Mouse (Mus musculus) embryo, embryonic 11 days (tissue): ENCODE measurements around the gene Zfp385a.

Experiments
- DNase-seq: peaks from one replicate; pipeline ENCODE4 v3.0.0-alpha.2; 2015

Gene Zfp385a

DNA sequence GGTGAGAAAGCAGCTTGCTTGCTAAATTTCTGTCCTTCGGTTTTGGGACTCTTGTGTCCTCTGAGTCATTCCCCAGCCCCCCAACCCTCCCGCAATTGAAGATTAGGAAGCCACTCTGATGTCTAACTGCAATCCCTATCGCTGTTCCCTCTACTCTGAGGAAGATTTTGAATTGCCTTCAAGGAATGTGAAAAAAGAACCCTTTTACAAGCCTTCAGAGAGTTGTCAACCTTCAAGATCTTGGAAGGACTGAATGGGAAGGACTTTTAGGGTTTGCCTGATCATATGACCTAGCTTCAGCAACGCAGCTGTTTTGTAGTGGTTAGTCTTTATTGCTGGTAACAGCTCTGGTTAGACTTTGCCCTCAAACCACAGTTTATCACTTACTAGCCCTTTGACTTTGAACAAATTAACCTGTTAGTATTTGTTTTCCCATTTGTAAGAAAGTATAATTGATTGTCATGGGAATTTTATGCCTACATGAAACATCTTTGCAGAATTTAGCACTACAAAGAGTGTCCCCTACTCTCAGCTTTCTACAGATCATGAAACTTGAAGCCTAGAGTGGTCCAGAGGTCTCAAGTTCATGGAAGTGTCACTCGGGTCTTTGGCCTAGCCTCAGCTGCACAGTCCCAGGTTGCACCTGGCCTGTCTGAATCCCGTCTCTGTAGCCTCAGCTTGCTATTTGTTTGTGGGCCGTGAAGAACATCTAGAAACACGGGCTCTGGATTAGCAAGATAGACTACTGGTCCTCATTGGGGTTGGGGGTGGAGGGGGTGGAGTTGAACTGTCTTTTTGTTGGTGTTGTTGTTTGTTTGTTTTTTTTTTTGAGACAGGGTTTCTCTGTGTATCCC is 33.9 kb downstream of the Zfp385a start:
- DNase-seq = peak; percentile 46

DNA sequence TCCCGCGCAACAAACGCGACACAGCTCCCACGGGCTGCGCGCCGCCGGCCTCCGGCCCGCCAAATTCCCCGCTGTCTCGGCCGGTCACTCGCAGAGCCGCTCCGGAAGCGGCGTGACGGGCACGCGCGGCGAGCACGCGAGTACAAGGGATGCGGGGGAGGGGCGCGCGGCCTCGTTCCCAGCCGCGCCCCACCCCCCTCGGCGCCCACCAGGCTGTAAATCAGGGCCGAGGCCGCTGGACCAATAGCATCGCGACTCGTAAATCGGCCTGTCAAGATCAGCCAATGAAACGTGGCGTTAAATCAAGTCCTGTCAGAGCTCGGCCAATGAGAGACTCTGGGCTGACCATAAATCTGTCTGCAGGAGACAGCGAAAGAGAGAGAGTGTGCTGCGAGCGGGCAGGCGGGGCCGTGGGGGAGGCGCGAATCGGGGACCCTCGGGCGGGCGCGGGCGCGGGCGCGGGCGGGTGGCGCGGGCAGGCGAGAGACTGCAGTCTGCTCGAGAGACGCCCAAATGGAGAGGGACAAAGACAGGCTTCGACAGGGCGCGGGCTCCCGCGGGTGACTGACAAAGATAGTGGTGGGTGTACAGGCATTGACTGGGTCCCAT is 34.7 kb downstream of the Zfp385a start:
- DNase-seq = peak; percentile 99

GRCm38 (mm10) chr15:103304616-103304969 is 35.3 kb downstream of the Zfp385a start:
- DNase-seq = no peak

DNA sequence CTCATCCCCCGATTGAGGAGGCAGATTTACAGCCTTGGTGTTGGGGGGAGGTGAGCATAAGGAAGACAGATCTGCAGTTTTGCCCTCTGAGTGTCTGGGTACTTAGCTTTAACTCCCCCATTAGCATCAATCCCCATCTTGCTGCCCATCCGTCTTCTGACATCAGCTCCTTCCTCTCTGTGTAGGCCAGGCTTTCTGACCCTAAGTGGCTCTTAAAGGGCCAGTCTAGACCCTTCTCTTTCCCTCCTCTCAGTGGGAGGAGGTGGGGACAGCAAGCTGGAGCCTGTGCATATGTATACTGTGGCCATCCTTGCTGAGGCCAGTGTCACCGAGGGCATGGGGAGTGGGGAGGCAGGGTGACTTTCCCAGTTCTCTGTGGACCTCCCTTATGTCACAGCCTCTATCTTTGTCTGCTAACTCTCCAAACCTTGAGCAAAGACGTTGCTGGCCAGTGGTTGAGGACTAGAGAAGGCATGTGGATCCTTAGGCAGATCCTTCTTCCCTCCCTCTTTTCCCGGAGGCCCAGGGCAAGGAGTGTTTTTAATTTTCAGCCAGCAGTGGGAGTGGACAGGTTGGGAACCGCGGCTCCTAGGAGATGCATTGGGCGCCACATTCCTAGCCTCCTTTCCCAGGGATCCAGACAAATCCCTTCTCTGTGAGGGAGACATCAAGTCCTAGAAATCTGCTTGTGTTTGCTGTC is 35.8 kb downstream of the Zfp385a start:
- peak; percentile 63 for DNase-seq

DNA sequence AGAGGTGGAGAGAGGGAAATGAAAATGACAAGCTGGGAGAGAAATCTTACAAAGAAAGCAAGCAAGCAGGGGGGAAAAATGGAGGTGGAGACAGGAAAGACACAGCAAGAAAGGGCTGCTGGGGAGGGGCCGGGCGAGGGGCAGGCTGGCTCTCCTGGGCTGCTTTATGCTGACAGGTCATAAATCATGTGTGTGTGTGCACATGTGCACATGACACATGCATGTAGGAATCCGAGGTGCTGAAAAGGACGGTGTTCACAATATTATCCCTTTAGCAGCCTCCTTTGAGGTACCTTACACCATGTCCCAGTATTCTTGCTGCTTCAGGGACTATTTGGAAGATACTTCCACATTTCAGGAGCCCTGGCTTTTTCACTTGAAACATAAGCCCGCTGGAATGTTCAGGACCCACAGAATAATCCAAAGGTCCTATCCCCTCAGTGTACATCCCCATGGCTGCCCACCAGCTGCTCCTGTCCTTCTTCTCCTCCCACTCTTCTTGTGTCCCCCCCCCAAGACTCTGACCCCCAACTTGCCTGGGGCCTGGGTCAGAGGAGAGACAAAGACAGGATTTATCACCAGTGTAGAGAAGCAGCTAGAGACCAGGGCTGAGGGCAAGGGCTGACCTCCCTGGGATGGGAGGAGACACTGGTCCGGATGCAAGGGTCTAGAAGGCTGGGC is 37.4 kb downstream of the Zfp385a start:
- peak; percentile 83 for DNase-seq

GRCm38 (mm10) chr15:103301547-103302340 is 38.1 kb downstream of the Zfp385a start:
- DNase-seq = peak; percentile 63

- peak; percentile 83 for DNase-seq
Observed at GRCm38 (mm10) chr15:103301046-103301445, 38.8 kb downstream of the Zfp385a start.

GRCm38 (mm10) chr15:103300560-103300959 is 39.3 kb downstream of the Zfp385a start:
- DNase-seq = peak; percentile 65

DNA sequence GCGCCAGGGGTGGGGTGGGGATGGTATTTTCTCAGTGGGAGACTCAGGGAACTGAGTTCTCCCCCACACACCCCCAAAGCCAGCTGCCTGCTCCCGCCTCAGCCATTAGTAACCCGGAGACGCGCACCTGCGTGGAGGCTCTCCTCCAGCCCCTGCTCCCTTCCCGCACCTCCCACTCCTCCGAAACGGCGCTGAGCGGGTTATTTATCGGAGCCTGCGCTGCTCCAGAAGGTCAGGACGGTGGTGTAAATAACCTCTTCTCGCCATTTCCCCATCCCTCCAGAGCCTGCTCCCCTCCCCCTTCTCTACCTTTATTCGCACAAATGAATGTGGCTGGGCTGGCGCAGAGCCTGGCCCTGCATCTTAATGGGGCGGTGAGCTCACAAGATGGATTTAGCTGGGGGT is 39.8 kb downstream of the Zfp385a start:
- DNase-seq = peak; percentile 90

DNA sequence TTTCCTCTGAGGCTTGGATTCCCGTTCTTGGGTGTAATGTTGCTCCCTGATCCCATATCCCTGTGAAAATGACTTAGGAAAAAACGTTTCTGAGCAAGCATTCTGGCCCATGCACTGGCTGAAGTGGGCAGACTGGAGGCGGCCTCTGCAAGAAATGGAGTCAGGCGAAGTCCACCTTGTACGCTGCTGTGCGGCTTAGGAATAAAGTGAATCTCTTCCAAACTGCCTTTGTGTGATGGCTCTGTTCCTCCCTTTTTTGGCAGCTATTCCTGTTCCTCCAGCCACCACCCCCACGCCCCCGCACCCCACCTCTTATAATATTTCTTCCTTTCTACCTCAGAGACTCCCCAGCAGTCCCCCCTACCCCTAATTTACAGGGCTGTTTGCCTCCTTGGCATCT is 40.2 kb downstream of the Zfp385a start:
- DNase-seq = peak; percentile 39

DNA sequence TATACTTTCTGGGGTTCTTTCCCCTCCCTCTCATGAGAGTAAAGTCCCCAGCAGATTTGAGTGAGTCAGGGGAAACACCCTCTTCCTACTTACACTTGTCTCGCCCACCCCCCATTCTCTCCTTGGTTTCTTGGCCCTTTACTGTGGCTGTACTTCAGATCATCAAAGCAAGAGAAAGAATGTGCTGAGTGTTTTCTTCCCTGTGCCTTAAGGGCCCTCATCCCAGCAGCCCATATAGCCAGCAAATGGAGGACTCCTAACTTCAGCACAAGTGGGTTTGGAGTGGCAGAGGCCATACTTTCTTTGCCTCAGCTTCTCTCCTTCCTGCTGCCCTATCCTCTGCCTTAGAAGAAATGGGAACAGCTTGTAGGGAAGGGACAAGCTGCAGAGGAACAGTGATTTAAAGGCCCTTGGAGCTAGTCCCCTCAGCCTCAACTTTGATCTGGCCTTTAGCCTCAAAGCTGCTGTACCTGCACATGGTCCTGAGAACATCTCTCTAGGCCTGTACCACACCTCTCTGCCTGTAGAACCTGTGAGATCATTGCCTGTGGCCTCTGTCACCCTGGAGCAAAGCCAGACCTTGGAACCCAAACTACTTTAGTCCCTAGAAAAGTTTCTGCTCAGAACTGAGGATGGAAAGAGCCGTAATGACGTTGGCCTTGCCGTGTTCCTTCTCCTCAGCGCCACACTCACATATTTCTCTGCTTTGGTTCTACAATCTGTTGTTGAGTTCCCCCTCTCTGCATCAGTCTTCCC is 40.9 kb downstream of the Zfp385a start:
- no peak for DNase-seq

DNA sequence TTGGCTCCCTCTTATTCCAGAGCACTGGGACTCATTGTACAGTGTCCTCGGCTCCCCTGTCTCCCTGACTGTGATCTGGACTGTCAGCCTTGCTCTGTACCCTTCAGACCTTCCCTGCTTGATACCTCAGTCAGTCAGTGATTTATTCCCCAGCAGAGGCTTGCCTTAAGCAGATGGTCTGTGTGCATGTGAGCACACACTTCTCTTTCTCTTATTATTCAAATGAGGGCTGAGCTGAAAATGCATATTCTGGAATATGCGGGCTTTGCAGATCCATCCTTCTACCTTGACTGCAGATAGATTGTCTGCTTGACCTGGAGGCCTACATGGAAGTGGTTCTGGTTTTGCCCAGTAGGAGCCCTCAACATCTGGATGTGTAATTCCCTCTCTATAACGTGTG is 41.9 kb downstream of the Zfp385a start:
- DNase-seq = no peak

DNA sequence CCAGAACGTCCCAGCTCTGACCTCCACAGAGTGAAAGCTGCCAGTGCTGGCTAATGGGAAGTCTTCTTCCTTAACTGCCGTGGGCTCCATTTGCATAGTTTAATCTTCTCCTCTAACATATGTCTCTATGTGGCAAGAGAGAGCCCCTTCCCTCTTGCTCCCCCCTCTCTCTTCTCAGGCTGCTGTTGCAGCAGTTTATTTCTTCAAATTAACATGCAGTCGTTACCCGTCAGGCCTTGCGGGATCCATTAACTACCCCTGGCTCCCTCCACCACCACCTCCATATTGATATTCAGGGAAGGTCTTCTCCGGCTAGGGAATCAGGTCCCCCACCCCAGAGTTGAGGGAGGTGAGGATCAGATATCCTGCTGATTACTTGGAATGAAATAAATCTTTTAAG is 42.6 kb downstream of the Zfp385a start:
- DNase-seq = no peak

- DNase-seq = peak; percentile 80
Observed at GRCm38 (mm10) chr15:103295851-103296250, 44.0 kb downstream of the Zfp385a start.

DNA sequence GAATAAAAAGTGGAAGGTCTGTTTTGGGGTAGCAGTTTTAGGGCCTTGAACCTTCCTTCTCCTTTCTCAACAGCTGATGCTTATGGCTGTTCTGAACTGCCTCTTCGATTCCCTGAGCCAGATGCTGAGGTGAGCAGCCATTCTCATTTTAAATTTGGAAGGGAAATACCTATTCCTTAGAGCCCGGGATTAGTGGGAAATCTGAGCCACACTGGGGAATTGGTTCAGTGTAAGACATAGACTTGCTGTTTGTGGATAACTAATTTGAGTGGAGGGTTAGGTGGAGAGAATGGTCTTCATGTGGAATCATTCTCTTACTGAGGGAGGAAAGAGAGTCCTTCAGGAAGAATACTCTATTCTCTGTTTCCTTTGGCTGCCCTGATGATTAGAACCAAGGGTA is 45.2 kb downstream of the Zfp385a start:
- no peak for DNase-seq

DNA sequence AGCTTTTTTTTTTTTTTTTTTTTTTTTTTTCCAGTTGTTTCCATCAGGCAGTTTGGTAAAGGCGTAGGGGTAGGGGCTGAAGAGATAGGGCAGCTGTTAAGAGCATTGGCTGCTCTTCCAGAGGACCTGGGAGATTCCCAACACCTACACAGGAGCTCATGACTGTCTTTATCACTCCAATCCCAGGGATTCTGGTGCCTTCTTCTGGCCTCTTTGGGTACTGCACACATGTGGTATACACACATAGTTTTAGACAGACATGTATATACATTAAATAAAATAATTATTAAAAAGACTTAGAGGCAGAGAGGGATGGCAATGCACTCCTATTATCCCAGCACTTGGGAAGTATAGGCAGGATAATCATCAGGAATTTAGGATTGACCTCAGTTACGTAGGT is 46.5 kb downstream of the Zfp385a start:
- DNase-seq = no peak

DNA sequence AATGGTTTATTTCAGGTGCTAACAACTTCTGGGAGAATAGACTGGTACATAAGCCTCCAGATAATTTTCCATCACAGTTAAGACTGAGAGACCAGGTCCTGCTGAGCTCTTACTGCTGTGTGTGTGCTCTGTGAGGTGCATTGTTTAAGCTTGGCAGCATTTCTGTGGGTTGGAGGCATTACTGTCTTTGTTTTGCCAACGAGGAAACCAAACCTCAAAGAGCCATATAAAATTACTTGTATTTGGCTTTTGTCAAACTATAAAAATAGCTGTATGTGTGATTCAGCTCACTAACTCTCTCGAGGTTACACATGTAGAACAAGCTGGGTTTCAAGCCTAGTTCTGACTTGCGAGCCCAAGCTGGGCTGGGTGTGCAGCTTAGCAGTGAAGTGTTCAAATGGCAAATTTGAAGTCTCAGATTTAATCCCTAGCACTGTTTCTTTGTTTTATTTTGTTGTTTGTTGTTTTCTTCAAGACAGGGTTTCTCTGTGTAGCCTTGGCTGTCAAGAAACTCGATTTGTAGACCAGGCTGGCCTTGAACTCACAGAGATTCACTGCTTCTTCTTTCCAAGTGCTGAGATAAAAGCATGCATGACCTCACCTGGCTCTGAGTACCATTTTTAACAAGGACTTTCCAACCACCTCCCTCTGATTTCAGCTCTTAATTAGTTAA is 47.1 kb downstream of the Zfp385a start:
- no peak for DNase-seq

- no peak for DNase-seq
Observed at GRCm38 (mm10) chr15:103290843-103291242, 49.0 kb downstream of the Zfp385a start.

GRCm38 (mm10) chr15:103290417-103290816 is 49.5 kb downstream of the Zfp385a start:
- DNase-seq = no peak

DNA sequence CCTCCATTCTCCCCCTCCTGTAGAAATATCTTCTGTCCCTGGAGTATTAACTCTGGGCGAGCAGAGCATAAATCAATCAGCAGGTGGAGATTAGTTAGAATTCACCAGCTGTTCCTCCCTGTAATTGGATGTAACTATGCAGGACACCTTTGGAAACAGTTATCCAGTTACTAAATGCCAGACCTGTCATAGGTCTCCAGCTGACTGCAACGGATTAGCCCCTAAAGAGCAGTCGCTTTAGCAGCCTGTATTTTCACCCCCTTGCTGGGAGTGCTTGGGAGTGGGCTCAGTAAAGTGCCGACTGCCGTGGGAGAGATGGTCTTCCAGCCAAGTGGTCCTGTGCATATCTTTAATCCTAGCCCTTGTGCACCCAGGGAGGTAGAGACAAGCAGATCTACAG is 50.3 kb downstream of the Zfp385a start:
- DNase-seq = no peak

DNA sequence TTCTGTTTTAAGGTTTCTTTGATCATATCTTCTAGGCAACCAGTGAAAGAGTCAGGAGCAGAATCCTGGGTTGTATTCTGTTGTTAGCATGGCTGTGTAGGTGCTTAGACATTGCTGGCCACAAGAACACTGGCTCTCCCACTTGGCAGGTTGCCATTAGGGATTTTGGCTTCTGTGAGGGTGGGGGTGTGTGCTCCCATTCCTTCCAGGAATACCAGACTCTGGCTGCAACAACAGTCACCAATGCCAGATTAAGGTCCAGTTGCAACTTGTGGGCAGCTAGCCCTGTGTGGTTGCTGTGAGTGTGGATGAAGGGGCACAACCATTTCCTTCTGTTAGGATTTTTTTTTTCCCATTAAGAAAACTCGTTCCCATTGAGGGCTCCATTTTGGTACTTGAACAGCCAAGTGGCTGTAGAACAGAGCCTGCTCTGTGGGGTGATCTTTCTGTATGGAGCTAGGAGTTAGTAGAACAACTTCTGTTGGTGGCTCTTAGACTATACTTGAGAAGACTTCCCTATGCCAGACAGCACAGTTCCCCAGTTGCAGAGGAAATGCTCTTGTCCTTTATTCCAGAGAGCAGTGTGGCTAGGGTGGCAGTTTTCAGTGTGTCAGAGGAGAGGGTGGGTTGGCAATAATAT is 54.0 kb downstream of the Zfp385a start:
- no peak for DNase-seq
